Mouse (Mus musculus) C3H10T1/2 (cell line): ENCODE measurements around the gene F2r. TPM values are rescaled to one million over a fixed set of nuclear protein-coding genes. Genes with fewer than 3 reads are reported as not detected.

Experiments
- polyA plus RNA-seq, 2 experiments: library from polyadenylated mRNA; unstranded; fragments of >200 nt; fragmentation: generic; extraction: Trizol; gene quantifications; one replicate each; pipeline ENCODE4 v1.2.1; 2012; ENCODE audit warnings: missing spikeins in 2 of 2

Gene F2r
- polyA plus RNA-seq, result 10 to 100 TPM in 1 of 2 experiments, 1 to 10 TPM in 1; 1.2 to 16.6 TPM

GRCm38 (mm10) chr13:95618309-95618712 lies at the start of gene F2r:
Gene F2r, minus strand, starts transcription at chr13:95618487.

Other genes with a start within 250 kb of the F2r start
- 10 to 100 TPM in 1 of 2 experiments, 1 to 10 TPM in 1; 1.8 to 17.9 TPM for gene Aggf1, start 243.1 kb downstream of the F2r start, polyA plus RNA-seq
- not detected for gene Crhbp, start 173.6 kb downstream of the F2r start, polyA plus RNA-seq
- not detected for gene S100z, start 139.8 kb downstream of the F2r start, polyA plus RNA-seq
- gene F2rl1, start 93.3 kb downstream of the F2r start, polyA plus RNA-seq, result not detected
- not detected for gene F2rl2, start 78.4 kb upstream of the F2r start, polyA plus RNA-seq